Mouse (Mus musculus) ovary, postnatal 10 days (tissue): Measurements from ENCODE around the gene Rgs9.
"Not testable (repeated sequence)": the region's sequence is repeated elsewhere in the genome, so short reads cannot be mapped to it uniquely, and the experiment has no call there.

Experiments
- DNase-seq: peaks from one replicate; pipeline ENCODE4 v3.0.0; 2022; ENCODE audit warnings: low spot score

Gene Rgs9

DNA sequence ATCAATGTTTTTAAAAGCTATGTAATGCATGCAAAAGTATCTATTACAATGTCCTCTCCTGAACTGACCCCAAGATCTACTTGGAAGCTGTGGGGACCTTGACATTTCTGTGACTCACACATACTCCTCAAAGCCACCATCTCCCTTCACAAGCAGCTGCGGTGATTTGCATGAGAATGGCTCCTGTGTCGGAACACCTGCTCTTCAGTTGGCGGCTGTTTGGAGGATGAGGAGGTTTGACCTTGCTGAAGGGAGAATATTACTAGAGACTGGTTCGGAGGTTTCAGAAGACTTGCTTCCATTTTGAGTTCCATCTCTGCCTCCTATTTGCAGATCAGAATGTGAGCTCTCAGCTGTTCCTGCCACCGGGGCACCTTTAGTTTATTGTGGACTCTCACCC lies 7.8 kb upstream of the Rgs9 start:
- no peak for DNase-seq

DNA sequence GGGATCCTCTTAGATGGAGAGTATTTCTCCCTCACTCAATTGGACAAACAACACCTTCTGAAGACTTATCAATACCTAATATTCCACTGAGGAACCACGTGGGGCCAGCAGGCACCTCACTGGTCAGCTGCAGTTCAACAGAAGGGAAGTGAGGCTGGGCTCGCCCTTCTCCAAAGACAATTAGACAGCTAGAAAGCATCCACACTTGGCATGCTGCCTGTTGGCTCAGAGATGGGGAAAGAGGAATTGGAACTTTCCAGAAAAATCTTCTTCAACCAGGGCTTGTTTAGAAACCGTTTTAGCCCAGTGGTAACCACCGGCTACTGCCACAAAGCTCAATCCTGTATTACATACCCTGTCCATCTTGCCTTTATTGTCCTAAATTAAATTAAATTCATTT lies 4.4 kb upstream of the Rgs9 start:
- DNase-seq, result no peak

DNA sequence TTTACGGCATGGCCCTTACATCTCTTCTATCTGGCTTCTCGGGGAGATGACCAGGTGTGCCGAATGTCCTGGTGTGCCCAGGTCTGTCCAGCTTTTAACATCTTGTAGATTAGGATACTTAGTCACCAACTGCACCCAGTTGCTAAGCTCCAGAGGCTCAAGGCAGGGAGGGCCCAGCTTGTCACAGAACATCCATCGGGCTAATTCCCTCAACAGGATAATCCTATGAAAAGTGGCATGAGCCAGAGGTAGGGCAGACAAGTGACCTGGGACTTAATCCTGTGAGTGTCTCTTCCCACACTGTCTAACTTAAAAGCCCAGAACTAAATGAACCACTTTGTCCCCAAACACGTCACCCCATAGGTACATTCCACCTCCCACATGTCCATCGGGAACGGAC lies 898 bp downstream of the Rgs9 start:
- DNase-seq, result no peak

DNA sequence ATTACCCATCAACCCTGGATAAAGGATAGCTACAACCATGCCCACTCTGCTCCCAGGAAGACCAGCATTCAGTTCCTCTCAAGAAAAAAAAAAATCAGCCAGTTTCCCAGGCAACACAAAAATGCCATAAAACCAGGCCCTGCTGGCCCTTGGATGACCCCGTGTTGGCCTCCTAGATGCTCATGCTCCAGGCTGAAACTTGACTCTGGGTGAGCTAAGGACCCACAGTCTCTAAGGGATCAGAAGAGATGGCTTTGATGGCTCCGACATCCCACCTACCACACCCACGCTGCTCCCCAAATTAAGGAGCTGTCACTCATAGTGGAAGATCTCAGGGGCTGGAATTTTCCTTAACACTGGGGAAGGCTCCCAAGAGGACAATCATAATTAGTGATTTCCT lies 5.9 kb downstream of the Rgs9 start:
- DNase-seq, result no peak

DNA sequence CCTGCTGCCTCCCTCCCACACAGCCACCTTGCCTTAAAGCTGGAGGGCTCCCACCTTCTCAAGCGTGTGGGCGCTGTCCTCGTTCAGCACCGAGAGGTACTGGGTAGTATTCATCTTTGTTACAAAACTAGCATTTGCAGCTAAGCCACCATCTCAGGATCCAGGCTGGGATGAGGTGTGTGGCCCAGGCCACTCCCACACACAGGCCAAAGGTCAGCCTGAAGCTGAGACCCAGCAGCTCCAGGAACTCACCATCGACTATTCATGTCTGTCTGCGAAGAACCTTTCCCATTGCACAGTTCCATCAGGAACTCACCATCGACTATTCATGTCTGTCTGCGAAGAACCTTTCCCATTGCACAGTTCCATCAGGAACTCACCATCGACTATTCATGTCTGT lies 8.6 kb downstream of the Rgs9 start:
- not testable (repeated sequence) for DNase-seq

DNA sequence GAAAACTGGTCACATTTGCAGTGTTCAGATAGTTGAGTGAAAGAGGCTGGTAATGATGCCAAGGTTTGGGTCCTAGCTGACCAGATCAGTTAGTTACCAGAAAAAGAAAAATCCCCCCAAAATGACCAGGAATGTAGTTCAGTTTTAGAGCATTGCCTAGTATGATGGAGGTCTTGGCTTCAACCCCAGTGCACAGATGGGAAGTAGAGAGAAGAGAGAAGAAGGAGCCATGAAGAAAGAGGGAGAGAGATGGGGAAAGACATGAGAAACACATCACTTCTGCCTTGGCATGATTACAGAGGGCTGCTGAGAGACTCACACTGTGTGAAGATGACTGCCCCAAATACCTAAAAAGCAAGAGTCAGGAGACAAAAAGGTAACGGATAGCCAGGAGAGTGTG lies 13.1 kb downstream of the Rgs9 start:
- no peak for DNase-seq

DNA sequence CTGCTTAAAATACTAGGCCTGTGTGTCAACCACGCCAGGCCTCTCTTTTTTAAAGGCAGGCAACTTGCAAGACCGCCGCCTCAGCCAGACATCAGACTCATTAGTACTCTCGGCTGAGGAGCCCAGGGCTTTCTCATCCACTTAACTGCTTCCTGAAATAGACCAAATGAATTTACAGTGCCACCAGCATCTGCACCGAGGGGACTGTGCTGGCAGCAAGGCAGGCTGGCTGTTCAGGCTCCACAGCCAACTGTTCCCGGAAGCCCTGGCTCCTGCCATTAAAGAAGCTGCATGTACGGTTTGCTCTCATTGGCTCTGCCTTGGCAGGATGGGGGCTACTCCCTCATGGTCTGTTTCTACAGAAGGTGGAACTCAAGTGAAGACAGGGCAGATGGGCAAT lies 19.7 kb downstream of the Rgs9 start:
- DNase-seq, result no peak

DNA sequence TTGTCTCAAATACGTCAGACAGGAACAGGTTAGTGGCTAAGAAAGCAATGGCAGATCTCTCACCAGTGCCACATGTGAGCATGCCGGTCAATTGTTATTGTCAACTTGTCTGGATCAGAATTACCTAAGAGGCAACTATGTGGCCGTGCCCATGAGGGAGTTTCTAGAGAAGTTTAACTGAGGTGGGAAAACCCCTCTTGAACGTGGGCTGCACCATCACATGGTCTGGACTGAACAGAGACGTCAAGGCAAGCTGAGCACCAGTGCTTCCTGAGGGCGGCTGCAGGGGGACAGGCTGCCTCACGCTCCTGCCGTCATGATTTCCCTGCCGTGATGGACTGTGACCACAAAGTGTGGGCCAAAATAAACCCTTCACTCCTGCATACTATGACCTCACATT lies 26.5 kb downstream of the Rgs9 start:
- DNase-seq, result no peak

DNA sequence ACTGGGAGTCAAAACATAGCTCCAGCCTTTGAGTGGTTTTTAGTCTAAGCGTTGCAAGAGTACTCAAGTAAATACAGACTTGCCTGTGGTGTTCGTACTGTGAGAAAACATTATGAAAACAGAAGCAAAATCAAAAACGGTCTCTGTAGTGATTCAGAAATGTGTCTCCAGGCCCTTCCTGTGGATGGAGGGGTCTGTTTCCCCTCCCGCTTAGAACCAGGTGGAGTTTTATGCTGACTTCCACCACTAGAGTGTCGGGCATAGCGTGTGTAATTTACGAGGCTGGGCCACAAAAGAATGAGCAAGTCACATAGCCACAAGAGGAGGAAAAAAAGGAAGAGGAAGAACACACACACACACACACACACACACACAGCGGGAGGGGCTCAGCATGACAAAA lies 27.6 kb downstream of the Rgs9 start:
- no peak for DNase-seq

DNA sequence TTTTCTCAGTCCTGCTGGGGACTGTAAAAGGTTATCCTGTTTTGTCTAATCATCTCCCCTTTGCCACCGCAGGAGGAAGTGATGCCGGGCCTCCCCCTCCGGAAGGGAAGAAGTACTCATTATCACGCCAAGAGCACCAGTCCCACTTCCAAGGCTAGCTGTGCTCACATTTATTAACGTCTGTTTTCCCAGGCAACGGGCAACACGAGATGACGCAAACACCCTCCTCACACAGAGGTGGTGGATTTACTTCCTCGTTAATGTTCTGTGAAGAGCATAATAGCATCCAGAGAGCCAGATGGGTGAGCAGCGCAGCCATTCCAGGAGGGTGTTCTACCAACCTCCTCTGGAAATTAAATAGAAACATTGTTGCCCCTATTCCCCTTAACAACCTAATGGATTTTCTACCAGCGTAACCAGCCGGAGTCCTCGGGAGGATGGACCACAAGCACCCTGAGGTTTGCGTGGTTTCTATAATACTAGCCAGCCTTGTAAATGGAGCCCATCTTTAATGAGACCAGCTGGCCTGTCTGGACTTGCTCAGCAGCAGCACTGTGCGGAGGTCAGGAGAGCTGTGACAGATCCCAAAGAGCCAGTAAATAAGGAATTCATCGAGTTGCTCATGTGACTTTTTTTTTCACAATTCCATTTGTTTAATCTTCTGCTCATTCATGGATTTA lies 28.1 kb downstream of the Rgs9 start:
- no peak for DNase-seq

DNA sequence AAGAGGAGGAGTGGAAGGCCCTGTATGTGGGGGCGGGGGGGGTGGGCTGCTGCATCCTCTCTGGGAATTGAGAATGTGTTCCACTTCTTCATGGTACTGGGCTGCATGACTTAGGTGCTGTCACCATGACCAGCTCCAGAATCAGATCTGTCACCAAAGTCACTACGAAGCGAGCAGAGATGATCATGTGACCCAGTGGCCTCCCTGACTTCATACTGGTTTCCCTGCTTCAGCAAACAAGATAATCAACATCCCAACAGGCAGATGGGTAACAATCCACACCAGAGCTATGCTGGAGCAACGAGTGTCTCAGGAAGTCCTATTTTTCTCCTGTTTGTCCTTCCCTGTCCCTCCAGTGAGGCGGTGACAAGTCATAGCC lies 28.7 kb downstream of the Rgs9 start:
- DNase-seq, result no peak

DNA sequence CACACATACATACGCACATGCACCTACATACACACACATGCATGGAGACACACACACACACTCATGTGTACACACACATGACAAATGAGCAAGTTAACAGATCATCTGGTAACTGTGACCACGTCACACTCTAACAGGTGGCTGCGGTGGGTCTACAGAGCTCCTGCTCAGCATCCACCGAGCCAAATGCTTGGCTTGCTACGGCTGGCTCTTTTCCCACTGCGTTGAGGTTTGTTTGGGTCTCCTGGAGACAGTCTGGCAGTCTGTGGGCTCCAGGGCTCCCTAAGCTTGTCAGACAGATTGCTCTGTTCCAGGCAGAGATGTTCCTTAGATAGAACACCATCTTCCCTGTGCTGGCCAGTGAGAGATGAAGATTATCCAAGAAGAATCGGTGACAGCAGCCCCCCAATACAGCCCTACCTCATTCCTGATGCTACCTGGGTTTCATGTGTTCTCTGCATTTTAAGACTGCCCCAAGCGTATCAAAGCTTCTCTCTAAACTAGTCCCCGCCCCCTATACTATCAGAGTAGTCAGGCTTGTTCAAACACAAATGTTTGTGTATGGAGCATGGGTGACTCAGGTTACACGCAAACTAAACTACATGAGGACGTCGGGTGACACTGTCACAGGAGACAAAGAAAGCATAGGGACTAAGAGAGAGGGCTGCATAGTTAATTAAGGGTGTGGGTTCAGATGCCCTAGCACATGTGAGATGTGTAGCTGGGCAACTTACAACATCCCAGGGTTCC lies 31.6 kb downstream of the Rgs9 start:
- DNase-seq, result no peak

DNA sequence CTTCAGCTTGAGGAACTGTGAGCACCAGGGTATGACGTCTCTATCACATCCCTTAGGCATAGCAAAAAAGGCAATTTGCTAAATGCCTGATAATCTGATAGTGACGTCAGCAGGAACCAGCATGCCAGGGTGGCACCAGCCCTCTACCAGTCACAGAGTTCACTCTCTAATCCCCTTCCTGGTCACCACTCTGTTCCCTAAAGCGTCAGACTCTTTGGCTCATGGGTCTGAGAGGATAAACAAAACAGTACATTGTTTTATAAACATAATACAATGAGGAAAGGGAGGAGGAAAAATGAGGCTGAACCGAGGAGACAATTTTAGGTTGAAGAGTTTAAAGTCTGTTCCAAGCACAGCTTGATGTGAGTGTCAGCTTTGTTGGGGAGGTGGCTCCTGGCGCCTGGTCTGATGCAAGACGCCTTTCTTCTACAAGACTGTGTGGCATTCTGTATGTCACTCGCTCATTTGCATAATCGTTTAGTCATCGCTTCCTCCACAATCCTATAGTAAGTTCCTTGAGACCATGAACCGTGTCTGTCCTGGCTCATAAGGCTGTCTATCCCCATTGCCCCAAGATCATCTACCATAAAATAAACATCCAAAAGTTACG lies 33.7 kb downstream of the Rgs9 start:
- no peak for DNase-seq

DNA sequence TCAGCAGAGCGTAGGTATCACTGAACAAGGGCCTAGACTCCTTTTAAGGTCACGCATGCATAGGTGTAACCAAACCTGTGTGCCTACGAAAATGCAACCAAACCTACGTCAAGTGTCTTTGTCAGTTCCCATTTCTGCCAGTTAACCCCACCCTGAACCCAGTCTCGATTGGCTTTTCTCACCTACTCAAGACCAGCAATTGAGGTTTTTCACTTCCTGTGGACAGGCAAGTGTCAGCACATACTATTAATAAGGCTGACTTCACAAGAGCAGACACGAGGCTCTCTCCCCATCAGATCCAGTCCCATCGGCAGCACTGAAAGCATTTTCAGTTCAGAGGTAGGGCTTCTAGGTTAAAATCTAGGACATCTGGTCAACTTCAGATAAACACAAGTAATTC lies 37.4 kb downstream of the Rgs9 start:
- no peak for DNase-seq

DNA sequence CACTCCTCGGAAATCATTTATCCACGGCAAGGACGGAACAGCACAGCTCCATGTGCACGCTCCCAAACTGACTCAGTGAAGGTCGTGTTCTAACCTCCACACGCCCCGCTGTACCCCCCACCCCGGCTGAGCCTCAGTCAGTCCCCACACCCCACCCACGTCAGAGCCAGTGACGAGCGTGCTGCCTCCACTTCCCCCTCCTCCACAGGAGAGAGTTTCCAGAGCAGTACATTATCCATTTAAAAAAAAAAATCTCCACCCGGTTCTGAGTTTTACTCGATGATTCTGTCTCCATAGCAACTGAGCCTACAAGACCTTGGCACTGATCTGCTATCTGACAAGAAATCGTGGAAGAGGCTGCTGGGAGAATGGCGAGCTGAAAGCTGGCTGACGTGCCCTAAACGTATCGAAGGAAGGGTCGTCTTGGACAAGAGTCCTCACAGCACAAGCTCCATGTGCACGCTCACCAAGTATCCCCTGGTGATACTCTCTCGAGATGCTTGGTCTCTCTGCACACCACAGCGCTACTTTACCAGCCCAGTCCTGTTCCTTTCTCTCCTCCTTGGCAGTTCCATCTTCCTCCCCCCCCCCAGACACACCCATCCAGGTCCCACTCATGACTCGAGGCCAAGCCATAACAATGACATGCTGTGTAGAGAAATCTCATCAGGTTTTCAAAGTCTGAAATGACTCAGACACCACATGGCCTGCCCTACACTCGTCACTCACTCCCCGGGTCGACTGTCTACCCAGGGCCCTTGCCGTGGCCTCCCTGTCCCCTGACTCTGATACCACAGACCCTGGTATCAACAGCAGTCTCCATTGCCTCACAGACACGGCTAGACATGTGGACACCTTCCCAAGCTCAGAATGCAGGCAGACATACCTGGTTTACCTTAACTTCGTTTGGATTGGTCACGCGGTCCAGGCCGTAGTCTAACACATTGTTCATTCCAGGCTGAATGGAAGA lies 38.7 kb downstream of the Rgs9 start:
- DNase-seq, result no peak

DNA sequence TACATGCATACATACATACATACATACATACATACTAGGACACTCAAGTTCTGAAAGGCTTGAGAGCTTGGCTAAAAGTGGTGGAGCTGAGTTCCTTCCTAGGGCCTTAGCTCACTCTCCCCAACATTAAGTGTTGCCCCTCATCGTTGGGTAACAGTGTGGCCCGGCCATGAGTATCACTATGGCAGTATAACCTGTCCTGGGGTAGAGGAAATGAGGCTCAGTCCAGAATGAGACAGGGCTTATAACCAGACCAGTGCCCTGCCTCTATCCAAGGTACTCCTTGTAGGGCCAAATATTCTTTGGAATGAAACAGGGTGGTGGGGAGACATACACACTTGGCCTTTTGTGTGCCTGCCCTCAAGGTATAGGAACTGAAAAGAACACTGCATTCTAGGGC lies 40.1 kb downstream of the Rgs9 start:
- no peak for DNase-seq

DNA sequence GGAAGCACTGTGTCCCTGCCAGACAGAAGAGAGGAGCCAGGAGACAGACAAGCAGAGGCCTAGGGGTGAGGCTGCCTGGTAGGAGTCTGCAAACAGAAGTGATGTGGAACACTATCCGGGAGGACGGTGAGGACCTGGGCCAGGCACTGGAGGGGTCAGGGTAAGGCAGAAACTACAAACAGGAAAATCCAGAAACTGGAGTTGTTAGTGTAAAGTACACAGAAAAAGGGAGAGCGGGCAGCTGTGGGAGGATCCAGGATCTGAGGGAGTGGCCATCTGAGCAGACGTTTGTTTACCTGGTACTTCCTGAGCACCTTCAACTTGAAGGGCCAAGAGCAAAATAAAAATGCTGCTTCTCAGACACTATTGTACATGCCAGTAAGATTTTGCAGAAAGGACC lies 42.9 kb downstream of the Rgs9 start:
- DNase-seq, result no peak

DNA sequence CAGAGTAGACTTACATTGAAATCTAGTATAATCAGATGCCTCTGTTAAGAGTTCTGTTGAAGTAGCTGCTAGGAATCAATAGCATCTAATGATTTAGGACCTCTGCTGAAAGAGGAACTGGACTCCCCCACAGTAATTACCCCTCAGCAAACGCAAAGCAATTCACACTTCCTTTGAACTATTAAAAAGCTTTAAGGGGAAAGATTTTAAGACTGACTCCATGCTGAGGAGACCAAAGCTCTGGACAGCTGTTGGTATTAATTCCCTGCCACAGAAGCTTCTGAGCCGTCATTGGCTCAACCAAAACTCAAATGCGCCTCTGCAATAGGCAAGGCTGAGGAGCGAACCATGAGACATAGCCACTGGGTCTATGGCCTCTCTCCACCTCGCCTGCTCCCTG lies 45.4 kb downstream of the Rgs9 start:
- DNase-seq, result no peak

DNA sequence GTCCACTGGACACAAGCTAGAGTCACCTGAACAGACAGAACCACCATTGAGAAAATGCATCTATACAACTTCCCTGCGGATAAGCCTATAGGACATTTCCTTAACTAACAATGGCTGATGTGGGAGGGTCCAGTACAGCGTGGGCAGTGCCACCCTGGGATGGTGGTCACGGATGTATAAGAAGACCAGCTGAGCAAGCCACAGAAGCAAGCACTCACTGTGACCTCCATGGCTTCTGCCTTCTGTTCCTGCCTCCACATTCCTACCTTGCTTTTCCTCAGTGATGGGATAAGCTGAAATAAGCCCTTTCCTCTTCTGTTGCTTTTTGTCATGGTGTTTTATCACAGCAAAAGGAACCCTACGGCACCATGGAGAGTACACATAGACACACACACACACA lies 47.4 kb downstream of the Rgs9 start:
- DNase-seq, result no peak

DNA sequence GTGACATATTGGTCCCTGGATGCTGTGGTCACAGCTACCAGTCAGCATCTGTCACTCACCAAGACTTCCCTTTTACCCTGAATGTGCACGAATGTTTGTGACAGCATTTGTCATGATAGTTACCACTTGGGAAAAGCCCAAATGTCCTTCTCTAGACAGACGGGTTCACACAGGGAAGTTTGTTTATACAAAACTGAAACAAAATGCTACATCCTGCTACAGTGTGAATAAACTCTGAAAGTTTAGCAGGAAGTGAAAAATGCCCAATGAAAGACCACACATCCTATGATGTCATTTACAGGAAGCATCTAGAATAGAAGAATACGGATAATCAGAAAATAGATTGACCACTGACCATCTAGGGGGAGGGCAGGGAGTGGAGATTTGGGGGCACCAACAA lies 51.0 kb downstream of the Rgs9 start:
- no peak for DNase-seq

DNA sequence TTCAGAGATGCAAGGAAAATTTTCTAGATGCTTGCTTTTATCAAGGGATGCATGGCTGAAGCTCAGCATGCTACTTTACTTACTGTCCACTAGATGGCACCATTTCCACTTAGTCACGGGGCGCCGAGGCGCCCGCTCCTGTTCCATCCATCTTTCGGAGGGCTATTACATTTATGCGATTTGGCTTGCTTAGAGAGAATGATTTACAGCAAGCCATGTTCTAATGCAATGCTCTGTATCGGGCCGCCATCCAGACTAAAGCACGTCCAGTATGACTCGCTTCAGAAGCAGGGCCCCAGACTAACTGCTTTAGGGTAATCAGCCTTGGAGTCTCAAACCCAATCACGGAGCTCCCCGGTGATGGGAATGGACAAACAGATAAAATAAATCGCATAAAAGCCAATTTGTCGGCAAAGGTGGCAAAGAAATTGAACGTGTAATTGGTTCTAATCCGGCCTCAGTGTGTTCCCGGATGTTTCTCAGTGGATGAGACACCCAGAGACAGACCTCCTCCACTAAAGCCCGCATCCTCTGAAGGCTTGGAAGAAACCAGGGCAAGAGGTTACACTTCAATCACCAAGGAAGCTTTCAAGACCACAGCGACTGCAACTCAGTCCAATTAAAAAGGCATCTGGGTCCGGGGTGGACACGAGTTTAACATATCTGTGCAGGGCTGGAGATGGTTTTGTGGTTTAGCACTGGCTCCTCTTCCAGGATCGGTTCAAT lies 53.1 kb downstream of the Rgs9 start:
- DNase-seq, result peak; percentile 9

DNA sequence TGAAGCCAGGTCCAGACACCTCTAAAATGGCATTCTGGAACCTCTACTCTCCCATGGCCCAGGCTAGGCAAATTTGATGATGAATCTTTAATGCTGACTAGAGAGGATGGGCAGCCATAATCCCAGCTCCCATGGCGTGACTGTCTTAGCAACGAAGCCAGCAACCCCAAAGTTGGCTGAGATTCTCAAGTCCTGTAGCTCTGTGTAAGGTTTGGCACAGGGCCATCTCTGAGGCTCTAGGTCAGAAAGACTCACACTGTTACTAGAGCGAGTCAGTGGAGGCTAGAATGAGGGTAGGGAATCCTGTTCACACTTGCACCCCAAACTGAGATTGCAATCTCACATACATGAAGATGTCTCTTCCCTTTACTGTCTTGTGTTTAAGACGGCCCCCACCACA lies 57.8 kb downstream of the Rgs9 start:
- DNase-seq, result no peak
